Mouse (Mus musculus) erythroblast, adult 5-6 weeks (primary cell): ENCODE measurements around the gene Phf21a. TPM values are rescaled to one million over a fixed set of nuclear protein-coding genes. Genes with fewer than 3 reads are reported as not detected.

Source experiments
- ATAC-seq: replicated peaks from 2 replicates; pipeline ENCODE4 v1.8.0; 2016; ENCODE audit warnings: moderate number of reproducible peaks, mild to moderate bottlenecking, moderate TSS enrichment, inconsistent platforms; ENCODE audit not compliant: poor library complexity, low FRiP score, severe bottlenecking
- total RNA-seq, 2 experiments: library from RNA; stranded (forward) in 1 of 2; stranded (reverse) in 1 of 2; fragments of 150-400 nt in 1 of 2; fragments of 200-764, 138-1000 nt in 1 of 2; gene quantifications; 2 replicates each; pipeline versions ENCODE4 v1.2.3 to v1.2.4; 2015 to 2017; ENCODE audit warnings: low replicate concordance in 2 of 2

Phf21a gene
- total RNA-seq (2015; ENCODE audit: low replicate concordance) (11.1 and 27.0 TPM in 2 replicates), total RNA-seq (2017; ENCODE audit: low replicate concordance) (15.2 and 17.0 TPM in 2 replicates)

DNA sequence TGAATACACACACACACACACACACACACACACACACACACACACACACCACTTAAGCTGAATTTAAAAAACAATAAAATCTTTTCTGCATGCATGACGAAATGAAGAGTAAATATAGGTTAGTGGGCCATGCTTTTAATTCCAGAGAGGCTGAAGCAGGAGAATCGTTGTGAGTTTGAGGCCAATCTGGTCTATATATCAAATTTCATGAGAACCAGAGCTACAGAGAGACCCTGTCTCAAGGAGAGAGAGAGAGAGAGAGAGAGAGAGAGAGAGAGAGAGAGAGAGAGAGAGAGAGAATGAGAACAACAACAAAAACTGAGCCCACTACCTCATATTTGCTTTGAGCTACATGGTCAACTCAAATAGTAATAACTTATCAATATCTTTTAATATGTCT, at the start of gene Phf21a:
Phf21a (plus strand) TSS at position 301 of the 400 bp plus-strand sequence.
- ATAC-seq: no peak

DNA sequence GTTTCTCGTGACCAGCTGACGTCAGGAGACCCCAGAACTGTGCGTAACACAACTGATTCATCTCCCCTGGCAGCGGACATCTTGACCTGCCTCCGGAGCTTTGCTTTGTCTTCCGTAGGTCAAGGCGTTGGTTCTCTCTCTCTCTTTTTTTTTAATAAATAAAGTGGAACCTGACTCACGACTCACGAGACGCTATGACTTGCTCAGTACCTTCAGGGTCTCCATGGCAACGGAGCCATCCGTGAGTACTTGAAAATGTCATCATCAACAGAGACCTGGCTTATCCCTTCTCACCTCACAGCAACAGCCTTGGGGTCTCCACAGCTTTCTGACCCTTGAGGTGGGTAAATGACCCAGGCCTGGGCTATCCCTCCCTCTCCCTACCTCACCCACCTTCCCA, 49.6 kb upstream of the Phf21a start:
- no peak for ATAC-seq

DNA sequence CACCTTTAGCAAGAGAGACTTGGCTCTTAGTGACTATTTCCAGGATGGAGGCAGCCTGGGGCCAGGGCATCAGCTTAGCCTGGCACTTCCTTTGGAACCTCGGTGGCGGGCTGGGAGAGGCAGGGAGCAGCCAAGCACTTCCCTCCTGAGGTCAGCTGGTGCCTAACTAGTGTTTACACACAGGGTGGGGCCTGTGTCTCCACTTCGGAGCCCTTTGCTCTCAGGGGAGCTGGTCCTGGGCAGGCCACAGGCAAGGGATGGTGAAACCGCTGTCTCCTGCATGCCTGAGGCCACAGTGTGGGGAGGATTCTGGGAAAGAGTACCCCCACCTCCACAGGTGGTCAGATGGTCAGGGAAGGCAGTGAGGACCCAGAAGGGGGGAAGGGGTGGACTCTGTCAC, 45.3 kb upstream of the Phf21a start:
- no peak for ATAC-seq

DNA sequence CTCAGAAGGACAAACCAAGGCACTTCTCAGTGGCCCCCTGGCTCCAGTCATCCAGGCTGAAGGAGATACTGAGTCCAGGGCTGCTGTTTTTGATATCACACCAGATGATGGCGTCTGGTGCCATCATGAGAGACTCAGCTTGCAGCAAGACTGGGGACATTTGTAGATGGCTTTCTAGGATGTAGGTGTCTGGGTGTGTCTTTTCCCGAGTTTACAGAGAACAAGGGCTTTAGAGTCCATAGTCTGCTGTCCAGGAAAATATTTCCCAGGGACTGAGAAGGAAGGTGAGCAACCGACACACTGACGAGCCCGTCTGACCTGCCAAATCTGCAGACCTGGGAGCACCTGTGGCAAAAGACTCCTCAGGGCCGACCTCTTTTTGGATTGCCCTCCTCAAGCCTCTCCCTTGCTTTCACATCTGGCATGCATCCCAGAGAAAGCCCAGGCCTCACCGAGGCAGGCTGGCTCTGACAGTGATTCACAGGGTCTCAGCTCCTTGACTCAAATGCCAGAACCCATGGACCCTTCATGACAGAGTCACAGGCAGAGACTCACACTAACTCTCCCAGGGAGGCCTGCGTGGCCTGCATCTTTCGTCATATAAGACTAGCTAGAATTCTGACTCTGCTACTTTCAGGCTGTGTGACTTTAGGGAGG, 44.8 kb upstream of the Phf21a start:
- no peak for ATAC-seq

DNA sequence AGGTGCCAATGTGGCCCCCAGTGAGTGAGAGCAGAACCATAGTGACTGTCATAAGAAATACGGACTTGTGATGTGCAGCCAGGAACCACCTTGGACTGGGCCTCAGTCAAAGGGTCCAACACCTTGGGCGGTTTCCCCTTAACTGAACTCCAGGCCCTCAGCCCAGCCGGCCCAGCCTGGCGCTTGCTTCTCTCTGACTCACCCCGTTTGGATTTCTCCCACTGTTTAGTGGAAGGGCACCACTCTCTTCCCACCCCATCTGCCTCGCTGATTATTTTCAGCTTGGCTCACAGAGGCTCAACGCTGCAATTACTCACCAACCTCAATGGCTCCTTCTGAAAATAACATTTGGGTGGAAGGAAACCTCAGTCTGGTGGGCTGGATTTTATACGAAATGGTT, 40.7 kb upstream of the Phf21a start:
- ATAC-seq: no peak

DNA sequence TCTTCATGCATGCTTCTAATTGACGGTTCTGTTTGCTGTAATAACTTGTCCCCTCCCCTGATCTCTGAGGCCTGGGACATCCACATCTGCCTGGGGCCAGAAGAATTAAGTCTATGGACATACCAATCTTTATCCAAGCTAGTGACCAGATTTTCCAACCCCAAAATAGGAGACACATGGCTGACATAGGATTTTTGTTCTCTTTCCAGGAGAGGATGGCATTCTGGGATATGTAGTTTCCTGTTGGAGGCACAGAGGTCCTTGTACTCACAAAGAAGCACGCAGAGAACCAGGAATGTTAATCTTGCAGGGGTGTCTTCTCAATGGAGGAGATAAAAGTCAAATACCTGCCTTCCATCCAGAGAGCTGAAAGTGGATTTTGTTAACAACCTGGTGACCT, 40.2 kb upstream of the Phf21a start:
- no peak for ATAC-seq

DNA sequence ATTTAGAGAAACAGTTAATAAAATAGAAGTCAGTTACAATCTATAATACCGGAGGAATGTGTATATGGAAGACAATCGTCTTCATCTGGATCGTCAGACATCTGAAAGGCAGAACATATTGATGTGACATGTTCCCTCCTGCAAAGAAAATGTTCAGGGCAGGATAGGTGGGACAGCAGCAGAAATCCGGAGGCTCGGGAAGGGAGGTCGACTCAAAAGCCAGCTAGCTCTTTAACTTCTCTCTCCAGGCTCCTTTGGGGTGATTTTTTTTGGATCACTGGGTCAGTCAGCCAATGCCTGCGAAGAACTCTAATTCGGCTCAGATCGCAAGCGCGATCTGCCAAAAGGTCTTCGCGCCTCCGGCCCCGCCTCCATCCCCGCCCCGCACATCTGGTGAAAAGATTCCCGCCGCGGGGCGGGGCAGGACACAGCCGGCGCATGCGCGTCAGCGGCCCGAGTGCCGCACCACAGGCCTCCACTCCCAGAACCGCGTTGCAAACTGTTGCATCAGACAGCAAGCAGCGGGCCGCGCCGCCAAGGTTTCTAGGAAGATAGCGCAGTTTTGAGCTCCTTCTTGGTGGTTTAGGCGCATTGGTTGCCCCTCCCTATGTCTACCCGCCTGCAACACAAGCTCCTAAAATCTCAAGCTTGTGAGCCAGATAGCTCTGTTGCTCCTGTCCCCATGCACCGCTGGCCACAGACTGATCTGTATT, 37.7 kb upstream of the Phf21a start:
- ATAC-seq: no peak

DNA sequence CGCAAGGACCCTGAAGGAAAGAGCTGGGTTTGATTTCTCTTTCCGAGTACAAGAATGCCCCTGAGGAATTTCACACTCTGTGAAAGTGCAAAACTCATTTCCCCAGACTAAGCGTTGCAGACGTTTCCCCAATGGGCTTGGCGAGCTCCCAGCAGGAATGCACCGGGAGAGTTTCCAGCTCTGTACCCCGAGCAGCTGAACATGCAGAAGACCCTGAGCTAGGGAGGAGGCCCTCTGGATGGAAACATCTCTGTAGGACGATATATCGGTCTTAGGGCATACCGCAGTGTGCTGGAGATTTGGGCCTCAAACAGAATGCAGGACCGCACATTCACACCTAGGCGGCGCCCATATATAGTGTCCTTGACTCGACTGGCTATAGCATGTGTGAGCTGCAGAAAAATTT, 37.1 kb upstream of the Phf21a start:
- ATAC-seq: no peak

DNA sequence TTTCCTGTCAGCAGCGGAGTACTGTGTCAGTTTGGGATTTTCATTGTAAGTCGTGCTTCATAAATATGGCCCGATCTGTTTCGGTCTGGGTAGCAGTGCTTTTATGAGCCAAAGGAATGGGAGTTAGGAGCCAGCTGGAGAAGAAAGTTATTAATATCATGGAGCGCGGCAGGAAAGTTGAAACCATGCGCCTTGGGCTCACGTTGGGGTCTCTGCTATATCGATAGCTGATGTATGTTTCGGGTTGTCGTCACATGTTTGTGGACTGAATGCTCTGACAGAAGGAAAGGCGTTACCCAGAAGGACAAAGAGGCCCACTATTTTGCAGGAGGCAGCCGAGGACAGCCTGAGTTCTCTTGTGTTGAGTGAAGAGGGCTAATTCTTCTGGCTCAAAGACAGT, 36.2 kb upstream of the Phf21a start:
- no peak for ATAC-seq

DNA sequence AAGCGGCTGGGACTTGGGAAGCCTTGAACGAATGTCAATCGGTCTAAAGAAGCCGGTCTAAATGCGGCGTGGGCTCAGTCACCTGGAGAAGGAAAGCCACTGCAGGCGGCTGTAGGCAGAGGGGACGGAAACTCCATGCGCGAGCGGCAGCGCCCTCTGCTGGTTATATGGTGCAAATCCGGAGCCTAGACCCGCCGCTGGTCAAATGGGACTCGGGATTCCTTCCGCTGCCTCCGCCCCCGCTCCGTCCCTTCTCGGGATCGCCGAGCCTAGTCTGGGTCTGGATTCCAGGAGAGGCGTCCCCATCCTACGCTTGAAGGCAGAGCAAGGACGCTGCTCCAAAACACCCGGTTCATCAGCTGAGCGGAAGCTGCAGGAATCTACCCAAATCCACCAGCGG, 34.4 kb upstream of the Phf21a start:
- peak; percentile 78 for ATAC-seq

DNA sequence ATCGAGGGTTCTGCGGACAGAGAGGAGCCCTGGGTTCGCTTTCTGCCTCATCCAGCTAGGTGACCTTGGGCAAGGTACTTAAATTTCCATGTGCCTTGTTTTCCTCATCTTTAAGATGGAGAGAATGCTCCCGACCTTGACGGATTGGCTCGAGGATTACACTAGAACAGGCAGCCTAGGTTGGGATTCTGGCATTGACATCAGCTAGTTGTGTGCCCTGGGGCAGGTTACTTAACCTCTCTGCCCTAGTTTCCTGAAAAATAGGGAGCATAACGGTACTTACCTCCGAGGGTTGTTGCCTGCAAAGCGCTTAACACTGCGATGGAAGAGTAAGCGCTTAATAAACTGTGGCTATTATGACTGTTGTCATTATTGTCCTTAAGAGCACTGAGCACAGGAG, 34.0 kb upstream of the Phf21a start:
- no peak for ATAC-seq

DNA sequence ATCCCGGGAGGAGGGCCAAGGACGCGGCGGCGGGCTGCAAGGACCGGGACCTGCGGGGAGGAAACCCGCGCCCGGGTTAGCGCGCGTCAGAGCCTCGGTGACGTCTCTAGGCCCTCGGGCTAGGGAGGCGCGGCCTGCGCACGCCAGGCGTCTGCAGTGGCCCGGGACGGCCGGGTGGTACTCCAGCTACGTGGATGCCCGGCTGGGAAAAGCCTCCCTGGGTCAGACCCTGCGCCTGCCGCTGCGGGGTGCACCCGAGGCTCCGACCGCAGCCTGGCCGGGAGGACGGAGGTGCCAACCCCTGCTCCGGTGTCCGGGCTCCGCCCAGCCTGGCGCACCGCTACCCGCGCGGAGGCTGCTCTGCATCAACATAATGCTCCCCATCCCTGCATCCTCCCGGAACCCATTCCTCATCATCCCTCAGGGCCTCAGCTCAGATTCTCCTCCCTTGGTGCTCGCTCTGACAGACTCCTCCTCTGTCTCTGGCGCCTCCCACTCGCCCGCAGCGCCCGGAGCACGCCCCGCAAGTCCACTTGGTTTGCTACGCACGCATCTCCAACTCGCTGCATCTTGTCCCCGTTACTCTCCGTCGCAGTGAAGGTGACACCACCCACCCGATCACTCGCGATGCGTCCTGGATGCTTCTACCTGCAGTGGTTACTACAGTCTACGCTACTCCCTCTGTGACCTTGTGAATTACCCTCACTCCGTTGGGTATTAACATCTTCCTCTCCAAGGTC, 33.3 kb upstream of the Phf21a start:
- ATAC-seq: no peak

DNA sequence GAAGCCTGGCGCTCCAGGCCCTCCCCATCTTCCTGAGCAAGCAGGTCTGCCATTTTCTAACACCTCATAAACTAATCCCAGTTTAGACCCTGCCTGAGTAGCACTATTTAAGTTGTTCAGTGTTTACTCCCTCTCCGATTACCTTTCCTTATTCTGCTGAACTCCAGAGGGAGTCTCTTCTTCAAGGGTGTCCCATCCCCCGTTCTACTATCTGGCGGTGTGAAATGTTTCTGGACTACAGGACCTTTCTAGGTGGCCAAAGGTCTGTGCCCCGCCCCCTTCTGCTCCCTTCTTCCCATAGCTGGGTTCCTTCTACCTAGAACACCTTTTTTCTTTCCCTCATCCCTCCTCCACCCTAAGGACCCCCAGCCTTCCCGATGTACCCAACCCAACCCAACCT, 32.6 kb upstream of the Phf21a start:
- no peak for ATAC-seq

DNA sequence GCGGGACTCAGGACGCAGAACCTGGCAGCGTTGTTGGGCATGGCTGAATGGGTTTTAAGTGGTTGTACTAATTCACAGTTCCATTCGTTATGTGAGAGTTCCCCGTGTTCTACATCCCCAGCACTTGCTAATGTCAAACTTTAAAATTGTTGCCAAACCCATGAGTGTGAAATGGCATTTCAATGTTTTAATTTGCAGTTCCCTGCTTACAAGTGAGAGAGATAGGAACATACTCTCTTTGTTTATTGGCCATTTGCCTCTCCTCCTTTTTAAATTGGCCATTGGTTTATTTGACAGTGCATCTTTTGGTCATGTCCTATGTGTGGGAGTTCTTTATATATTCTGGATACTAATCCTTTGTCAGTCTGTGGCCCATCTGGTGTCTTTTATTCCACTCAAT, 31.6 kb upstream of the Phf21a start:
- no peak for ATAC-seq

DNA sequence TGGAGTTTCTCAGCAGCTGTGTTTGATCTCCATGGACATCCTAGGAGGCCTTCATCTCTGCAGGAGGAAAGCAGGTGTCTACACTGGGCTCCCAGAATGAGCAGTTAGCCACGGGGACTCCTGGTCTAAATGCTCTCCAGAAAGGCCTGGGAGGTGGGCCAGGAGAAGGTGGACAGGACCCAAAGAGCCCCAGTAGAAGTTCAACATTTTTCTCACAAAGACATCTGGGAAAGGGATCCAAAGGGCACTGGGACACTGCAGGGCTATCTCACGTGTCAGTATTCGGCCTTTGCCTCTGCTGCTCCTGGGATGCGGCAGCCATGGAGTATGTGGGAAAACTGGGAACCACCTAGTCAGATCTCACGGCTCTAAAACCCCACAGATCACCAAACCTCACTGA, 29.8 kb upstream of the Phf21a start:
- ATAC-seq: no peak

DNA sequence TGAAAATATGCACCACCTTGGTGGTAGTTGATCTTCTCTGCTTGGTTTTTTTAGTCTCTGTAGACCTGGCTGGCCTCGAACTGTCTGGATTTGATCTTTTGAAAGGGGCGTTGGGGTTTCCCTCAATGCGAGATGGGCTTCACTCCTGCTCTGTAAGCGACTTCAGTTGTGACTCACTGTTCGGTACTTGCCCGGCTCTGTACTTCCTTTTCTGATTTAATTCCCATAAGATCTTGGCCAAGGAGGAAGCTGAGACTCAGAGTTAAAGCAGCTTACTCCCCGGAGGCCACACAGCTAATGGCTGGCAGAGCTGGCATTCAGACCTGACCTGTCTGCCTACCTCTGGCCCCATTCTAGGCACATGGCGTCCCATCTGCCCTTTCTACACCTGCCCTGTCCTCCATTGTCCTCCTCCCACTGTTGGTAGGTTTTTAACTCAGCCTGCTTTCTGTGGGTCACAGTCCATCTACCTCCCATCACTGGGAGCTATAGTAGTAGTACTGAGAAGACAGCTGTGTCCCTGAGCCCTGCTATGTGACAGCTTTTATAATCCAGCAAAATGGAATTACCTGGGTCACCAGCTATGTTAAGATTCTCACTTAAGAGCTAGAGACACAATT, 27.5 kb upstream of the Phf21a start:
- ATAC-seq: no peak

DNA sequence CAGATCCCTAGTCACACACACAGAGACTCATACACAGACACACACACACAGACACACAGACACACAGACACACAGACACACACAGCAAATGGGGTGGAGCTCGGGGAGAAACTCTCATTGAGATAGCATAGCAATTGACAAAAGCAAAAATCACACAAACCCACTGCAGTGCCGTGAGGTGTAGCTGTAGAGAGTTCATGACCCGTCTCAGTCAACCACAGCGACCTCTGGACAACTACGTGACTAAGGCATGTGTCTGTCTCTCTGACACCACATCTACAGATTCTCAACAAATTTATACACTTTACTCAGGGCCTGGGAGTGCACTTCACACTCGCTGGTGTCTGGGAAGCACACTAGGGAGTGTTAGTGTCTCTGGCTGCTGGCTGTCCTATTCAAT, 27.0 kb upstream of the Phf21a start:
- ATAC-seq: no peak

DNA sequence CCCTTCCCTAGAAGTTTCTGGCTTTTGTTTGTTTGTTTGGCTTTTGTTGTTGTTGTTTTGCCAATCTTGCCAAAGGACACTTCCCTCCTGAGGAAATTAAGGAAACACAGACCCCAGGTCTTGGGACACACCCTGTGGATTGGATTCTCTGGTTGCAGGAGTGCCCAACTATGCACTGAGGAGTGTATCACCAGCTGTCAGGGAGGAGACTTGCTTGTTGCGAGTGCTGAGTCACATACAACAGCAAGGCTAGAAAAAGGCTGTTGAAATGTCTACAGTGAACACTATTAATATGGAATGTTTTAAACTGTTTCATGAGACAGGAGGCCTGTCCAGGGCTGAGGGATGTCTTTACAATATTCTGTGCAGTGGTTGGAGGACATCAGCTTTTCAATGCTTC, 26.0 kb upstream of the Phf21a start:
- ATAC-seq: no peak

DNA sequence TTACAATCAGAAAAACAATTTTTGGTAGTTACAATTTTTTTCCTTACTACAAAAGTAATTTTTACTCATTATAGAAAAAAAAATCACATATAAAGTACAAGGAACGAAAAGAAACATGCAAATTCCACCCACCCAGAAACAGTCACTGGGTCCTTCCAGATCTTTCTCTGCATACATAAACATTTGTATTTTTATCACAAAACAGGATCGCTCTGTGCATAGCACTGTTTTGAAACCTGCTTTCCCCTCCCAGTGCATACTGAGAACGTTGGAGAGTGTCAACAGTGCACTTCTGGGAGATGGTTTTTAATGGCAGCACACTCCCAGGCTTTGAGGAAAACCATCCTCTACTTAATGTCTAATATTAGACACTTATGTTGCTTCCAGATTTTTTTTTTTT, 25.3 kb upstream of the Phf21a start:
- ATAC-seq: no peak

DNA sequence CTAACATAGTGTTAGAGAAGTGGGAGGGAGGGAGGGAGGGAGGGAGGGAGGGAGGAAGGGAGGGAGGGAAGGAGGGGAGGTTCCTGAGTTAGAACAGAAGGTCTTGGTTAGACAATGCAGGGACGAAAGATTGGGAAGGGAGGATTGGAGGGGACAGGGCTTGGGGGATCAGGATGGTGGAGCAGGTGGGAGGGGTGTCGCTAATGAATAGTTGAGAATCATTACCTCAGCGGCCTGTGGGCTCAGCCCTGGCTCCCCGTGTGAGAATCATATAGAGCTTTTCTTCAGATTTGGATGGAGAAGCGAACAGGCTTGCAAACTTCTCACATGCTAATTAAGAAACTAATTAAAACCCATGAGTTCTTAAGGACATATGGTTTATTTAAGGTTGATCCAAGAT, 23.3 kb upstream of the Phf21a start:
- no peak for ATAC-seq

DNA sequence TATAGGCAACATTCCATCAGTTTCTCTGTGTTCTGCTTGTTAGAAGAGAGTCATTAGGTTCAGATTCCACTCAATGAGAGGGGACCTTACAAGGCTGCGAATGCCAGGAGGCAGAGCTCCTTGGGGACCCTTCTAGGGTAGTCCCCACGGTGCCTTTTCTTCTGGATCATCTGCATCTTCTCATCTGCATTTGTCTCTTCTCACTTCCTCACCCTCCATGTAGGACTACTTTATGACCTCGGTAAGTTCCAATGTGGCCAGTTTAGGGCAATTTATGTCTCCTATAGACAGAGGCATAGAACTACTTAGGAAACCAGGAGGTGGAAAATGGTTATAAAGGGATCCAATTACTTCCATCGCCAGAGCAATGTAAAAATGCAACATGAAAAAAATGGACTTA, 21.8 kb upstream of the Phf21a start:
- ATAC-seq: no peak
